Comparison of ENCODE assay signal across 7 mouse cellular contexts in genomic region chr1:149960734-149961424, GRCm38 (mm10). TPM values are rescaled to one million over a fixed set of nuclear protein-coding genes. Genes with fewer than 3 reads are reported as not detected.
DNase-seq lines count a peak whose midpoint lies in the region; ATAC-seq and TF ChIP-seq lines count a peak whose summit lies in the region.

Gene Pla2g4a (minus strand): TSS chr1:149961290.

- H3K9ac ChIP-seq in intestine, postnatal 0 days (ENCODE audit: low read depth, low read length): peak within 1 kb of the TSS; percentile 56
- H3K9ac ChIP-seq in liver, embryonic 12.5 days: peak within 1 kb of the TSS; percentile 69
- peak within 1 kb of the TSS; percentile 75 for H3K9ac ChIP-seq in stomach, embryonic 16.5 days (ENCODE audit: low read length)

- peak within 1 kb of the TSS; percentile 65 for H3K4me2 ChIP-seq in intestine, postnatal 0 days (replicated peaks; ENCODE audit: low read depth)
- peak within 1 kb of the TSS; percentile 78 for H3K4me2 ChIP-seq in liver, embryonic 12.5 days
- H3K4me2 ChIP-seq in stomach, embryonic 16.5 days (ENCODE audit: low read depth, low read length): peak within 1 kb of the TSS; percentile 50

- 10% methylated on average over 15 of the region's 15 CpGs for WGBS in intestine, postnatal 0 days
- 5% methylated on average over 15 of the region's 15 CpGs for WGBS in liver, embryonic 12.5 days (ENCODE audit: insufficient replicate concordance)
- WGBS in stomach, embryonic 16.5 days: 8% methylated on average over 15 of the region's 15 CpGs

- H3K9me3 ChIP-seq in intestine, postnatal 0 days (ENCODE audit: control insufficient read depth): no peaks in the 10 kb centered on the region
- H3K9me3 ChIP-seq in liver, embryonic 12.5 days (replicated peaks): no peaks in the 10 kb centered on the region
- H3K9me3 ChIP-seq in stomach, embryonic 16.5 days (replicated peaks; ENCODE audit: control insufficient read depth, low read length): no peaks in the 10 kb centered on the region

- peak within 1 kb of the TSS; percentile 49 for H3K4me3 ChIP-seq in intestine, postnatal 0 days (ENCODE audit: low read depth, low read length)
- H3K4me3 ChIP-seq in liver, embryonic 12.5 days: peak within 1 kb of the TSS; percentile 63
- peak within 1 kb of the TSS; percentile 61 for H3K4me3 ChIP-seq in stomach, embryonic 16.5 days (replicated peaks; ENCODE audit: low read length)

- no peaks in the 10 kb centered on the region for H3K4me1 ChIP-seq in intestine, postnatal 0 days (replicated peaks; ENCODE audit: control insufficient read depth, insufficient read depth, low read length)
- H3K4me1 ChIP-seq in liver, embryonic 12.5 days: peaks cover 27% of the 10 kb centered on the region
- peaks cover 3% of the 10 kb centered on the region for H3K4me1 ChIP-seq in stomach, embryonic 16.5 days (ENCODE audit: control insufficient read depth, insufficient read depth, low read length)

- ATAC-seq in granulocyte monocyte progenitor cell, adult 5-6 weeks (replicated peaks; ENCODE audit: poor library complexity, severe bottlenecking): peak; percentile 78
- ATAC-seq in intestine, postnatal 0 days: peak; percentile 82
- ATAC-seq in liver, embryonic 12.5 days: peak; percentile 89
- peak; percentile 68 for ATAC-seq in monocyte, adult 5-6 weeks (replicated peaks; ENCODE audit: insufficient number of reproducible peaks, low FRiP score, low TSS enrichment, poor library complexity, severe bottlenecking)
- peak; percentile 89; the same call in 1 of the 2 replicates for ATAC-seq in stomach, embryonic 16.5 days (ENCODE audit: insufficient read depth, low FRiP score)

- H3K36me3 ChIP-seq in intestine, postnatal 0 days (ENCODE audit: control insufficient read depth, insufficient read depth): no peaks in the 10 kb centered on the region
- no peaks in the 10 kb centered on the region for H3K36me3 ChIP-seq in liver, embryonic 12.5 days
- H3K36me3 ChIP-seq in stomach, embryonic 16.5 days (ENCODE audit: control insufficient read depth, insufficient read depth, low read length): no peaks in the 10 kb centered on the region

- TF ChIP-seq CTCF in intestine, postnatal 0 days (IDR thresholded peaks at IDR 0.05; ENCODE audit: low read depth): no peak

- DNase-seq in WW6 (ENCODE audit: low read depth, low spot score): peak; percentile 14
- DNase-seq in embryo, embryonic 11.5 days (ENCODE audit: low read depth, low spot score): peak; percentile 13

- H3K27ac ChIP-seq in intestine, postnatal 0 days (ENCODE audit: low read depth, low read length): peak within 1 kb of the TSS; percentile 58
- peak within 1 kb of the TSS; percentile 87 for H3K27ac ChIP-seq in liver, embryonic 12.5 days
- H3K27ac ChIP-seq in stomach, embryonic 16.5 days (ENCODE audit: low read length): peak within 1 kb of the TSS; percentile 94

- no peaks in the 10 kb centered on the region for H3K27me3 ChIP-seq in intestine, postnatal 0 days (replicated peaks; ENCODE audit: control insufficient read depth, insufficient read depth, low read length)
- H3K27me3 ChIP-seq in liver, embryonic 12.5 days (replicated peaks): no peaks in the 10 kb centered on the region
- H3K27me3 ChIP-seq in stomach, embryonic 16.5 days (ENCODE audit: control insufficient read depth, insufficient read depth, low read length): no peaks in the 10 kb centered on the region

RNA-seq across cellular contexts. Expression of gene Pla2g4a, which starts in this region (rescaled TPM):
- total RNA-seq in granulocyte monocyte progenitor cell, adult 5-6 weeks (2014; fragmentation: Nextera tagmentation): 30.3 and 75.2 TPM in 2 replicates
- total RNA-seq in granulocyte monocyte progenitor cell, adult 5-6 weeks (2017): 53.3 and 59.7 TPM in 2 replicates
- polyA plus RNA-seq in intestine, postnatal 0 days (2015; fragmentation: Nextera tagmentation; extraction: Ambion mirVana): 18.7 and 20.1 TPM in 2 replicates
- 13.9 and 17.2 TPM in 2 replicates for polyA plus RNA-seq in liver, embryonic 12.5 days (2016; fragmentation: Nextera tagmentation; extraction: Ambion mirVana)
- total RNA-seq in monocyte, adult 5-6 weeks (2017): 16.5 to 30.5 TPM (median 25.9 TPM) in 3 replicates
- 45.6 and 52.2 TPM in 2 replicates for polyA plus RNA-seq in stomach, embryonic 16.5 days (2015; fragmentation: Nextera tagmentation; extraction: Ambion mirVana)

Comparison
In these comparisons a context has a peak if more than half of its experiments do, and no peak if none do; other contexts are left out.
1. Peak in every context shown above with its lines: DNase-seq, ATAC-seq, H3K4me3 ChIP-seq and H3K27ac ChIP-seq.